11 mouse cellular contexts compared by ENCODE assay signal in the genomic region with DNA sequence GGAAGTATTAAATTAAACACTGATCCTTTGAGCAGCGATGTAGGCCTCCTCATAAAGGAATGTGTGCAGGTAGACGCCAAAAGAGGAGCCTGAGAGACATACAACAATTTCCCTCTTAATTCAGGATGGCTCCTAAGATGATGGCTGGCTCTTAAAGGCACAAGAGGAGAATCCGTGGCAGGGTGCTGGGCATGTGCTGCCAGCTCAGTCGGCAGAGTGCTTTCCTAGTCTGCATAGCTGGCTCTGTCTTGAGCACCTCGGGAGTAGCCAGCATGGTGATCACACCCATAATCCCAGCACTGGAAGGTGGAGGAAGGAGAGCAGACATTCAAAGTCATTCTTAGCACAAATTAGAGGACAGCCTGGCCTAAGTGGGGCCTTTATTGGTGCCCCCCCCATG. TPM values are rescaled to one million over a fixed set of nuclear protein-coding genes. Genes with fewer than 3 reads are reported as not detected.
DNase-seq lines count a peak whose midpoint lies in the region; ATAC-seq and TF ChIP-seq lines count a peak whose summit lies in the region.
"Had no signal": no experiment of that assay in that cellular context is flagged by ENCODE, and none has a peak within 500 bp of the region (broad histone marks: within the 10 kb centered on the region; RNA-seq: fewer than 3 reads in every experiment).

No protein-coding gene starts in this region.

- H3K4me3 ChIP-seq in gastrocnemius, adult 2 months = no peak overlapping the region
- no peak overlapping the region for H3K4me3 ChIP-seq in intestine, postnatal 0 days (ENCODE audit: low read depth, low read length)
- H3K4me3 ChIP-seq in intestine, embryonic 15.5 days (replicated peaks) = no peak overlapping the region
- H3K4me3 ChIP-seq: stomach, embryonic 15.5 days had no signal

- peak; percentile 57 for DNase-seq in gastrocnemius, adult 2 months
- no peak for DNase-seq in gastrocnemius, postnatal 14 days
- DNase-seq in MN1 (ENCODE audit: low spot score) = peak; percentile 68
- DNase-seq in cerebellum, adult 9-10 months = peak; percentile 64
- no peak for DNase-seq in urinary bladder, adult 18-20 months (ENCODE audit: low spot score in 2 of 2)
- DNase-seq in left cerebral cortex, adult 18-20 months (ENCODE audit: low spot score in 2 of 2) = no peak
- DNase-seq: liver had no signal

- H3K4me2 ChIP-seq in intestine, postnatal 0 days (replicated peaks; ENCODE audit: low read depth) = no peak overlapping the region
- no peak overlapping the region for H3K4me2 ChIP-seq in intestine, embryonic 15.5 days (replicated peaks)
- H3K4me2 ChIP-seq: stomach, embryonic 15.5 days had no signal

- H3K4me1 ChIP-seq in intestine, postnatal 0 days (replicated peaks; ENCODE audit: control insufficient read depth, insufficient read depth, low read length) = no peaks in the 10 kb centered on the region
- no peaks in the 10 kb centered on the region for H3K4me1 ChIP-seq in intestine, embryonic 15.5 days (replicated peaks)

- H3K27me3 ChIP-seq in intestine, postnatal 0 days (replicated peaks; ENCODE audit: control insufficient read depth, insufficient read depth, low read length) = no peaks in the 10 kb centered on the region
- H3K27me3 ChIP-seq in intestine, embryonic 15.5 days (replicated peaks) = no peaks in the 10 kb centered on the region
- H3K27me3 ChIP-seq: stomach, embryonic 15.5 days had no signal

- peak overlapping the region; percentile 73 for H3K27ac ChIP-seq in gastrocnemius, adult 2 months
- peak overlapping the region; percentile 3; the same call in 1 of the 2 replicates for H3K27ac ChIP-seq in intestine, postnatal 0 days (ENCODE audit: low read depth, low read length)
- no peak overlapping the region for H3K27ac ChIP-seq in intestine, embryonic 15.5 days
- H3K27ac ChIP-seq: stomach, embryonic 15.5 days had no signal

- no peak for TF ChIP-seq CTCF in gastrocnemius, adult 2 months (IDR thresholded peaks at IDR 0.05)
- TF ChIP-seq CTCF in intestine, postnatal 0 days (IDR thresholded peaks at IDR 0.05; ENCODE audit: low read depth) = no peak

- intact Hi-C loops in gastrocnemius, adult 2 months (cut with DNase I) = no loop called here
- intact Hi-C loops in gastrocnemius, postnatal 14 days (cut with DNase I; ENCODE audit: low total_unique reads) = no loop called here

- peaks cover 78% of the 10 kb centered on the region for H3K36me3 ChIP-seq in intestine, postnatal 0 days (ENCODE audit: control insufficient read depth, insufficient read depth)
- peaks cover 46% of the 10 kb centered on the region for H3K36me3 ChIP-seq in intestine, embryonic 15.5 days

- ATAC-seq in intestine, postnatal 0 days = no peak
- ATAC-seq in intestine, embryonic 15.5 days = no peak

- H3K9ac ChIP-seq in intestine, postnatal 0 days (ENCODE audit: low read depth, low read length) = no peak overlapping the region
- H3K9ac ChIP-seq in intestine, embryonic 15.5 days = no peak overlapping the region
- H3K9ac ChIP-seq: stomach, embryonic 15.5 days had no signal

- 85% methylated on average over 5 of the region's 5 CpGs for WGBS in intestine, postnatal 0 days
- WGBS in intestine, embryonic 15.5 days = 86% methylated on average over 5 of the region's 5 CpGs

- no peaks in the 10 kb centered on the region for H3K9me3 ChIP-seq in intestine, postnatal 0 days (ENCODE audit: control insufficient read depth)
- H3K9me3 ChIP-seq in intestine, embryonic 15.5 days = no peaks in the 10 kb centered on the region
- H3K9me3 ChIP-seq: stomach, embryonic 15.5 days had no signal

RNA-seq across cellular contexts. Expression of gene Smarcc2, which starts 23.2 kb away (rescaled TPM):
- 10 to 100 TPM; 46.5 to 53.2 TPM for total RNA-seq in gastrocnemius, adult 2 months (2021)
- 10 to 100 TPM; 43.4 to 44.6 TPM for total RNA-seq in gastrocnemius, postnatal 14 days (2021)
- 31.1 and 31.6 TPM in 2 replicates for polyA plus RNA-seq in intestine, postnatal 0 days (2015; fragmentation: Nextera tagmentation; extraction: Ambion mirVana)
- 62.5 TPM in 2 replicates for polyA plus RNA-seq in intestine, embryonic 15.5 days (2015; fragmentation: Nextera tagmentation; extraction: Ambion mirVana)
- 100 to 1,000 TPM; 265 to 267 TPM for total RNA-seq in left cerebral cortex, adult 18-20 months (2021)

RNA-seq across cellular contexts. Expression of gene Rnf41, which starts 24.4 kb away (rescaled TPM):
- 10 to 100 TPM; 13.3 to 13.4 TPM for total RNA-seq in gastrocnemius, adult 2 months (2021)
- 10 to 100 TPM; 12.9 to 13.0 TPM for total RNA-seq in gastrocnemius, postnatal 14 days (2021)
- 29.1 and 33.1 TPM in 2 replicates for polyA plus RNA-seq in intestine, postnatal 0 days (2015; fragmentation: Nextera tagmentation; extraction: Ambion mirVana)
- 36.6 and 37.5 TPM in 2 replicates for polyA plus RNA-seq in intestine, embryonic 15.5 days (2015; fragmentation: Nextera tagmentation; extraction: Ambion mirVana)
- 10 to 100 TPM; 78.9 to 81.5 TPM for total RNA-seq in left cerebral cortex, adult 18-20 months (2021)

RNA-seq across cellular contexts. Expression of gene Nabp2, which starts 24.6 kb away (rescaled TPM):
- total RNA-seq in gastrocnemius, adult 2 months (2021) = 10 to 100 TPM; 56.7 to 59.0 TPM
- total RNA-seq in gastrocnemius, postnatal 14 days (2021) = 10 to 100 TPM; 48.2 to 51.8 TPM
- polyA plus RNA-seq in intestine, postnatal 0 days (2015; fragmentation: Nextera tagmentation; extraction: Ambion mirVana) = 79.2 and 82.5 TPM in 2 replicates
- polyA plus RNA-seq in intestine, embryonic 15.5 days (2015; fragmentation: Nextera tagmentation; extraction: Ambion mirVana) = 87.9 and 97.1 TPM in 2 replicates
- total RNA-seq in left cerebral cortex, adult 18-20 months (2021) = 10 to 100 TPM; 81.2 to 85.5 TPM

RNA-seq across cellular contexts. Expression of gene Slc39a5, which starts 34.8 kb away (rescaled TPM):
- total RNA-seq in gastrocnemius, adult 2 months (2021) = not detected
- not detected for total RNA-seq in gastrocnemius, postnatal 14 days (2021)
- 109 and 114 TPM in 2 replicates for polyA plus RNA-seq in intestine, postnatal 0 days (2015; fragmentation: Nextera tagmentation; extraction: Ambion mirVana)
- 114 and 141 TPM in 2 replicates for polyA plus RNA-seq in intestine, embryonic 15.5 days (2015; fragmentation: Nextera tagmentation; extraction: Ambion mirVana)
- total RNA-seq in left cerebral cortex, adult 18-20 months (2021) = not detected
- total RNA-seq: megakaryocyte-erythroid progenitor cell, adult 5-6 weeks had no signal

RNA-seq across cellular contexts. Expression of gene Myl6, which starts 58.1 kb away (rescaled TPM):
- 100 to 1,000 TPM; 171 to 179 TPM for total RNA-seq in gastrocnemius, adult 2 months (2021)
- total RNA-seq in gastrocnemius, postnatal 14 days (2021) = 100 to 1,000 TPM; 214 to 276 TPM
- polyA plus RNA-seq in intestine, postnatal 0 days (2015; fragmentation: Nextera tagmentation; extraction: Ambion mirVana) = 2,493 and 2,543 TPM in 2 replicates
- polyA plus RNA-seq in intestine, embryonic 15.5 days (2015; fragmentation: Nextera tagmentation; extraction: Ambion mirVana) = 1,676 and 1,825 TPM in 2 replicates
- 100 to 1,000 TPM; 576 to 616 TPM for total RNA-seq in left cerebral cortex, adult 18-20 months (2021)

Comparison
In these comparisons a context has a peak if more than half of its experiments do, and no peak if none do; other contexts are left out.
1. DNase-seq: peak in gastrocnemius, adult 2 months (single experiment), MN1 (single experiment) and cerebellum, adult 9-10 months (single experiment); none in gastrocnemius, postnatal 14 days (single experiment), urinary bladder, adult 18-20 months (0 of 2) and left cerebral cortex, adult 18-20 months (0 of 2).
2. RNA of gene Smarcc2, which starts 23.2 kb away (total RNA-seq): 265 to 267 TPM in left cerebral cortex, adult 18-20 months; 46.5 to 53.2 TPM in gastrocnemius, adult 2 months and 43.4 to 44.6 TPM in gastrocnemius, postnatal 14 days; every median in the first group is over 4 times any median in the second.
3. RNA of gene Rnf41, which starts 24.4 kb away (total RNA-seq): 78.9 to 81.5 TPM in left cerebral cortex, adult 18-20 months; 13.3 to 13.4 TPM in gastrocnemius, adult 2 months and 12.9 to 13.0 TPM in gastrocnemius, postnatal 14 days; every median in the first group is over 4 times any median in the second.